Mouse (Mus musculus) testis, adult 2 months (tissue): Measurements from ENCODE around the gene Cxcr4. TPM values are rescaled to one million over a fixed set of nuclear protein-coding genes. Genes with fewer than 3 reads are reported as not detected.

ENCODE experiments used
- H3K27ac ChIP-seq: fragments of 200-500 bp; 2 replicates; pipeline ENCODE4 v1.5.1; 2012; ENCODE audit warnings: low read depth, low read length; ENCODE audit not compliant: control insufficient read depth, insufficient read depth
- H3K27me3 ChIP-seq: fragments of 200-500 bp; 2 replicates; pipeline ENCODE4 v1.6.1; 2012; ENCODE audit warnings: mild to moderate bottlenecking, low read length, moderate library complexity; ENCODE audit not compliant: control insufficient read depth, insufficient read depth
- H3K36me3 ChIP-seq: fragments of 200-500 bp; 2 replicates; pipeline ENCODE4 v1.6.1; 2012; ENCODE audit warnings: mild to moderate bottlenecking, low read length; ENCODE audit not compliant: control insufficient read depth, insufficient read depth
- H3K4me1 ChIP-seq: fragments of 200-500 bp; 2 replicates; pipeline ENCODE4 v1.6.1; 2012; ENCODE audit warnings: low read length; ENCODE audit not compliant: control insufficient read depth, insufficient read depth
- H3K4me3 ChIP-seq: fragments of 200-500 bp; 2 replicates; pipeline ENCODE4 v1.5.1; 2012; ENCODE audit warnings: low read depth, mild to moderate bottlenecking, low read length, moderate library complexity, mixed read lengths; ENCODE audit not compliant: control insufficient read depth
- CTCF ChIP-seq: fragments of 200-500 bp; IDR thresholded peaks from 2 replicates; pipeline ENCODE4 v1.5.1; 2012; ENCODE audit warnings: low read depth, mild to moderate bottlenecking, inconsistent platforms, low read length, moderate library complexity; ENCODE audit not compliant: control insufficient read depth, insufficient read depth, insufficient replicate concordance
- POLR2A ChIP-seq: fragments of 200-500 bp; IDR thresholded peaks from 2 replicates; pipeline ENCODE4 v1.6.1; 2012; ENCODE audit warnings: low read depth, mild to moderate bottlenecking, inconsistent platforms, low read length, moderate library complexity; ENCODE audit not compliant: control insufficient read depth
- polyA plus RNA-seq: library from polyadenylated mRNA; depleted of rRNA; stranded (reverse); fragments of >200 nt; gene quantifications from 2 replicates; pipeline ENCODE4 v1.2.3, GENCODE M21; 2012; rRNA removed

Cxcr4 gene
- polyA plus RNA-seq = 8.7 and 11.1 TPM in 2 replicates

DNA sequence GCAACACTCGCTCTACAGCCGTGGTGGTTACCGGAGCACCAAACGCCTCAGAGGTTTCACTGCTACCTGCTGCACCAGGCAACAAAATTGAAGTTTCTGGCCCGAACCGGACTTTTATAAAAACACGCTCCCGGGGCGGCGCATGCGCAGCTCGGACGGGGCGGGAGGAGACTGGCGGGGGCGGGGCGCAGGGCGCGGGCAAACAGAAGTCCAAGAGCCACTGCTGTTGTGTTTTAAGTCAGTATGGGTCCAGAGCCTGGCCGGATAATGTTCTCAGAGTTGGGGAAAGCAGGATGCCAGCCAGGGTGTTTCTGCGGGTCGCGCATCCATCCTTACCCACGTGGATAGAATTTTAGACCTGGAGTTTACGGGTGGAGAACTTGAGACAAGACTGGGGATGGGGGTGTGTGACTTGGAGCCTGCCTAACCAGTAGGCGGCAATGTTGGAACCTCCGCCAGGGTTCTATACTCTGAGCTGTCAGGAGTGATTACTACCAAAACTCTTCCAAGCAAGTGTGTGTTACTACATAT, at the start of gene Cxcr4:
Gene Cxcr4, minus strand, starts transcription at position 83 of the 531 bp plus-strand sequence.
- H3K4me3 ChIP-seq = peak within 1 kb of the TSS; percentile 76
- peak; percentile 42 for TF ChIP-seq POLR2A
- TF ChIP-seq CTCF = peak; percentile 26; the same call in 1 of the 2 replicates
- no peaks in the 10 kb centered on the region for H3K36me3 ChIP-seq
- H3K4me1 ChIP-seq = peaks cover 17% of the 10 kb centered on the region
- H3K27ac ChIP-seq = peak within 1 kb of the TSS; percentile 54; the same call in 1 of the 2 replicates
- no peaks in the 10 kb centered on the region; the same call in 1 of the 2 replicates for H3K27me3 ChIP-seq

DNA sequence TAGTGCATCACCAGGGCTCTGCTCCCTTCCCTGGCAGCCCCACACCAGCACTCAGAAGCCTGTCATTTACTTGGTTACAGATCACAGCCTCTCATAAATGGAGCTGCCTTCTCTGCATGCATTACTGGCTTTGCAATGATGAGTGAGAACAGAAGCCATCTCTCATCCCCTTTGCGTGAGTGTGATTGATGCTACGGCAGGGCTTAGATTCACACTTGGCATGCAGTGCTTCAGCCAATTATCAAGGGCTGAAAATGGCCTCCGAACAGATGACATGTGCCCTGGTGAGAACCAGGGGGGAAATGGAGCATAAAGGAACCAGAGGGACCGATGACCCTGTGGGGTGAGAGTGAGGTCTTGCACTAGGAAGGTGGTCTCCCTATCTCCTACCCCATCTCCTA, 47.6 kb upstream of the Cxcr4 start:
- H3K36me3 ChIP-seq = no peaks in the 10 kb centered on the region
- H3K4me3 ChIP-seq = no peak overlapping the region
- TF ChIP-seq POLR2A (no peak), CTCF (no peak)
- H3K27ac ChIP-seq = no peak overlapping the region
- H3K4me1 ChIP-seq = no peaks in the 10 kb centered on the region
- H3K27me3 ChIP-seq = no peaks in the 10 kb centered on the region

DNA sequence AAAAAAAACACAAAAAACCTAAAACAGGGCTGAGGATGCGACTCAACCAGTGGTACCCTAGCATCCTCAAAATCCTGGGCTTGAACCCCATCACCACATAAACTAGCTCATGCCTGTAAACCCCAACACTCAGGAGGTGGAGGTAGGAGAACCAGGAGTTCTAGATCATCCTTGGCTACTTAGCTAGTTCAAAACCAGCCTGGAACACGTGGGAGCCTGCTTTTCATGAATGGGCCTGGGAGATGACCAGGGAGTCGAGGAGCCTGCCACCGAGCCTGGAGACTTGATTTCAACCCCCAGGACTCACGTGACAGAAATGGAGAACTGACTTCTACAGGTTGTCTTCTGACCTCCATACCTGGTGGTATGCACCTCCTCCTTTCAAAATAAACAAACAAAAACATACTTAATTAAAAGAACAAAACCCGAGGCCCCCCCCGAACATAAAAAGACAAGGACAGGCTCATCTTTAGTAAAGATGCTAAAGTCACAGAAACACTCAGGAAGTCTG, 45.2 kb upstream of the Cxcr4 start:
- TF ChIP-seq CTCF = no peak
- no peak for TF ChIP-seq POLR2A
- H3K27me3 ChIP-seq = no peaks in the 10 kb centered on the region
- H3K36me3 ChIP-seq = no peaks in the 10 kb centered on the region
- no peak overlapping the region for H3K4me3 ChIP-seq
- no peak overlapping the region for H3K27ac ChIP-seq
- H3K4me1 ChIP-seq = no peaks in the 10 kb centered on the region

DNA sequence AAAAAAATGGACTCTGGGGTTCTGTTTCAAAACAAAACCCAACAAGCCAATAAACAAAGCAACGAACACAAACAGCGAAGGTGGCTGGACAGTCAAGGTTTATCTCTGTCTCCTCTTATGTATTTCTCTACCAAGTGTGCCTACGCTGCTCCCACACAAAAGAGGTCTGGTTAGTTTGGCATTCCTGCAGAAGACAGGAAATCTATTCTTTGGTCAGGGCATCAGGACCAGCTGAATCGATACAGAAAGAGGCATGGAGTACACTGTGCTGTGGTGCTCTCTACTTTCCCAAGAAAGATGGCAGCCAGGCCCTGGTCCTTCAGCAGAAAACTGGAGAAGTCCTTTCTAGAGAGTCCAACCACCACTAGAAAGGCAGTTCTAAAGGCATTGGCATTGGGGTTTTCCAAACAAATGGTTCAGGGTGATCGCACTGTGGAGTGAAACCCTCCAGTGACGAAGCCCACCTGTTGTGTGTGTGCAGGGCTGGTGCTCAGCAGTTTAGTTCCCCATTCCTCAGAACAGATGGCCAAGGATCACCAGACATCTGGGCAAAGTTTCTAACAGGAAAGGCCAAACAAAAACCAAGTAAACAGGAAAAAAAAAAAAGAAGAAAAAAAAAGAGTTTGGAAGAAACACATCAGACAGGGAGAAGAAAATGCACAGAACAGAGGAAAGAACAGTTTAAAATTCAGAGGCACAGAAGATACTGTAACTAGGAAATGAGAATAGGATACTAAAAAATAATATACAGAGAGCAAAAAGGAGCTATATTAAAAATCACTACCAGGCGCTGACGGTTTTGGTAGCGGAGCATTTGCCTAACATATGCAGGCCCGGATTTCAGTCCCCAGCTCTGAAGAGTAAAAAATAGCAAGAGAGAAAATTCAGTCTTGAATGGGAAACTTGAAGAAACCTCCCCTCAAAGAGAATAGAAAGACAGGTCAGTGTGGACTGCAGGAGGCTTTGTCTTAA, 44.5 kb upstream of the Cxcr4 start:
- no peaks in the 10 kb centered on the region for H3K36me3 ChIP-seq
- H3K4me1 ChIP-seq = no peaks in the 10 kb centered on the region
- H3K27me3 ChIP-seq = no peaks in the 10 kb centered on the region
- H3K4me3 ChIP-seq = no peak overlapping the region
- TF ChIP-seq POLR2A = no peak
- TF ChIP-seq CTCF = no peak
- H3K27ac ChIP-seq = no peak overlapping the region

DNA sequence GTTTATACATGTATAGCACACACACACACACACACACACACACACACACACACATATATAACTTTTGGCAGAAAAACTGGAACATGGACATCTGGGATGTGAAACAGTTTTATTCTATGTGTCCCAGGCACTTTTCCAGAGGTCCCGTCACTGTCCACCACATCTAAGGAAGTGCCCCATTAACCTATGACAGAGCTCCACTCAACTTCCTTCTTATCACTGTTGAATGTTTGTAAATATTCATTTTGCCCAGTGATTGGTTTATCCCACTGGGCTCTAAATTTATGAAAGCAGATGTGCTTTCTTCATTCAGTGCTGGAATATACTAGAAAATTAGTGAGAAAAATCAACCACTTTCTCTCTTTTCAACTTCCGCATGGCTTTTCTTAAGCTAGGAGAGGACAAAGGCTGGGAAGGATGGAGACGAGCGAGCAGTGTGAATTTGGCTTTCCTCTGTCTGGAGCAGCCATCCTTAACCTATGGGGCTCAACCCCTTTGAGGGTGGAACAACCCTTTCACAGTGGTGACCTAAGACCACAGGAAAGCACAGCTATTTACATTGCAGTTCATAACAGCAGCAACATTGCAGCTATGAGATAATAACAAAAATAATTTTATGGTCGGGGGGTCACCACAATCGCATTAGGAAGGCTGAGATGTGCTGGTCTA, 41.8 kb upstream of the Cxcr4 start:
- no peaks in the 10 kb centered on the region for H3K36me3 ChIP-seq
- no peaks in the 10 kb centered on the region for H3K4me1 ChIP-seq
- no peak overlapping the region for H3K27ac ChIP-seq
- no peak overlapping the region for H3K4me3 ChIP-seq
- TF ChIP-seq CTCF = no peak
- TF ChIP-seq POLR2A = no peak
- no peaks in the 10 kb centered on the region for H3K27me3 ChIP-seq

DNA sequence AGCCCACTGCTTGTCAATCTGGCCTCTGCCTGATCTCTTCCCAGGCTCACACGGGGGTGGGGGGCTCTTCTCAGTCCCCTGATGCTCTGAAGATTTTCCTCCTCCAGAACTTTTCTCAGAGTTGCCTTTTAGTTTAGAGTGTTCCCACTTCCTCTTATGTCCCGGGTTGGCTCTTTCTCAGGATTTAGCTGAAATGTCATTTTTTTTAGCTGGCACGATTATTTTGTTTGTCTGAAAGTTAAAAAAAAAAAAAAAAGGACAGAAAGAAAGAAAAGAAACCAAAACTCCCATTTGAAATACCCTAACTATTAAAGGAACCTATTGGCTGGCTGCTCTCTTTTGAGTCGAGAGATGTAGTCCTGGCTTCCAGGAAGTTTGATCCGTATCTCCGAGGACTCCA, 40.4 kb upstream of the Cxcr4 start:
- Histone ChIP-seq H3K27ac (no peak overlapping the region), H3K4me3 (no peak overlapping the region), H3K36me3 (no peaks in the 10 kb centered on the region), H3K27me3 (no peaks in the 10 kb centered on the region), H3K4me1 (no peaks in the 10 kb centered on the region)
- TF ChIP-seq POLR2A (no peak), CTCF (no peak)
